Mouse (Mus musculus) layer of hippocampus, adult 11-12 months (tissue): ENCODE data around the gene Ttyh3.

ENCODE experiments used
- DNase-seq: peaks from one replicate; pipeline ENCODE4 v3.0.0; 2022; ENCODE audit warnings: low spot score

Gene Ttyh3

GRCm38 (mm10) chr5:140628995-140629394, 19.8 kb downstream of the Ttyh3 start:
- no peak for DNase-seq

GRCm38 (mm10) chr5:140627580-140627979, 21.3 kb downstream of the Ttyh3 start:
- no peak for DNase-seq

- no peak for DNase-seq
Observed at GRCm38 (mm10) chr5:140624961-140625360, 23.9 kb downstream of the Ttyh3 start.

GRCm38 (mm10) chr5:140624238-140624637, 24.6 kb downstream of the Ttyh3 start:
- no peak for DNase-seq

GRCm38 (mm10) chr5:140623791-140624190, 25.0 kb downstream of the Ttyh3 start:
- DNase-seq: no peak

- no peak for DNase-seq
Observed at GRCm38 (mm10) chr5:140622978-140623670, 25.7 kb downstream of the Ttyh3 start.

- no peak for DNase-seq
Observed at GRCm38 (mm10) chr5:140621517-140621916, 27.3 kb downstream of the Ttyh3 start.

- DNase-seq: no peak
Observed at GRCm38 (mm10) chr5:140621092-140621491, 27.7 kb downstream of the Ttyh3 start.

GRCm38 (mm10) chr5:140619895-140620736, 28.7 kb downstream of the Ttyh3 start:
- DNase-seq: no peak

GRCm38 (mm10) chr5:140619151-140619771, 29.6 kb downstream of the Ttyh3 start:
- DNase-seq: peak; percentile 84

GRCm38 (mm10) chr5:140617714-140618113, 31.1 kb downstream of the Ttyh3 start:
- DNase-seq: no peak

- peak; percentile 17 for DNase-seq
Observed at GRCm38 (mm10) chr5:140616691-140617090, 32.1 kb downstream of the Ttyh3 start.

GRCm38 (mm10) chr5:140616110-140616503, 32.7 kb downstream of the Ttyh3 start:
- DNase-seq: no peak

- no peak for DNase-seq
Observed at GRCm38 (mm10) chr5:140615321-140616109, 33.3 kb downstream of the Ttyh3 start.

GRCm38 (mm10) chr5:140614837-140615236, 34.0 kb downstream of the Ttyh3 start:
- DNase-seq: no peak

GRCm38 (mm10) chr5:140614141-140614540, 34.7 kb downstream of the Ttyh3 start:
- DNase-seq: no peak

- no peak for DNase-seq
Observed at GRCm38 (mm10) chr5:140612191-140612590, 36.6 kb downstream of the Ttyh3 start.

GRCm38 (mm10) chr5:140611611-140612185, 37.1 kb downstream of the Ttyh3 start:
- DNase-seq: no peak

GRCm38 (mm10) chr5:140611021-140611583, 37.7 kb downstream of the Ttyh3 start:
- peak; percentile 79 for DNase-seq

- no peak for DNase-seq
Observed at GRCm38 (mm10) chr5:140610273-140611011, 38.4 kb downstream of the Ttyh3 start.
